ENCODE assay signal across 10 mouse cellular contexts in genomic region chr8:94916311-94916959, GRCm38 (mm10). TPM values are rescaled to one million over a fixed set of nuclear protein-coding genes. Genes with fewer than 3 reads are reported as not detected.
A peak's percentile ranks its signal among the peaks of the same experiment; 100 is the strongest.
DNase-seq lines count a peak whose midpoint lies in the region; ATAC-seq and TF ChIP-seq lines count a peak whose summit lies in the region.
"Had no signal": no experiment of that assay in that cellular context is flagged by ENCODE, and none has a peak within 500 bp of the region (broad histone marks: within the 10 kb centered on the region; RNA-seq: fewer than 3 reads in every experiment).

No protein-coding gene starts in this region.

- no peaks in the 10 kb centered on the region; the same call in 1 of the 2 replicates for H3K79me2 ChIP-seq in MEL (ENCODE audit: control insufficient read depth, insufficient read depth, low read length, poor library complexity)

- ATAC-seq in heart, embryonic 16.5 days (replicated peaks; ENCODE audit: extremely low read depth, insufficient read depth, low FRiP score): no peak
- ATAC-seq in hindbrain, embryonic 15.5 days (ENCODE audit: low FRiP score, low read depth): no peak
- no peak for ATAC-seq in midbrain, embryonic 15.5 days (replicated peaks)

- no peaks in the 10 kb centered on the region for H3K9me3 ChIP-seq in heart, embryonic 16.5 days (replicated peaks; ENCODE audit: control insufficient read depth, low read length)
- no peaks in the 10 kb centered on the region for H3K9me3 ChIP-seq in MEL (replicated peaks; ENCODE audit: insufficient read depth, low read length)
- no peaks in the 10 kb centered on the region for H3K9me3 ChIP-seq in hindbrain, embryonic 15.5 days
- no peaks in the 10 kb centered on the region for H3K9me3 ChIP-seq in midbrain, embryonic 15.5 days

- peak overlapping the region; percentile 89 for H3K4me2 ChIP-seq in heart, embryonic 16.5 days (ENCODE audit: low read depth, low read length)
- H3K4me2 ChIP-seq in hindbrain, embryonic 15.5 days: peak overlapping the region; percentile 83
- peak overlapping the region; percentile 90 for H3K4me2 ChIP-seq in midbrain, embryonic 15.5 days

- peak overlapping the region; percentile 90 for H3K4me3 ChIP-seq in heart, embryonic 16.5 days (ENCODE audit: low read length)
- 0 out of 4 replicates have a peak overlapping the region, but pooled peaks of 1 of the 2 experiments have one; percentile 60 for H3K4me3 ChIP-seq in MEL (ENCODE audit: control insufficient read depth in 1 of 2, insufficient read depth in 1 of 2, low read depth in 2 of 2, low read length in 2 of 2)
- H3K4me3 ChIP-seq in hindbrain, embryonic 15.5 days: peak overlapping the region; percentile 47
- peak overlapping the region; percentile 51; the same call in 1 of the 2 replicates for H3K4me3 ChIP-seq in midbrain, embryonic 15.5 days

- peaks cover 44% of the 10 kb centered on the region for H3K4me1 ChIP-seq in heart, embryonic 16.5 days (ENCODE audit: control insufficient read depth, insufficient read depth, low read length)
- peaks cover 0 to 13% of the 10 kb centered on the region in 2 experiments; a peak in 2 of 4 replicates for H3K4me1 ChIP-seq in MEL (ENCODE audit: control insufficient read depth in 1 of 2, insufficient read depth in 2 of 2, low read length in 2 of 2)
- H3K4me1 ChIP-seq in hindbrain, embryonic 15.5 days (replicated peaks): peaks cover 41% of the 10 kb centered on the region
- peaks cover 32% of the 10 kb centered on the region for H3K4me1 ChIP-seq in midbrain, embryonic 15.5 days

- TF ChIP-seq CTCF in MEL (IDR thresholded peaks at IDR 0.05 in 2 of 3, conservative IDR thresholded peaks at IDR 0.05 in 1 of 3; ENCODE audit: control insufficient read depth in 1 of 3, insufficient read depth in 1 of 3, low read depth in 2 of 3, low read length in 3 of 3, poor library complexity in 1 of 3, severe bottlenecking in 1 of 3): no peak

- H3K27me3 ChIP-seq in heart, embryonic 16.5 days (ENCODE audit: control insufficient read depth, insufficient read depth, low read length): no peaks in the 10 kb centered on the region
- H3K27me3 ChIP-seq in MEL (ENCODE audit: control insufficient read depth in 1 of 2, insufficient read depth in 2 of 2, low read length in 2 of 2): peaks cover 0 to 2% of the 10 kb centered on the region in 2 experiments; a peak in 3 of 4 replicates
- peaks cover 27% of the 10 kb centered on the region for H3K27me3 ChIP-seq in hindbrain, embryonic 15.5 days
- H3K27me3 ChIP-seq in midbrain, embryonic 15.5 days (replicated peaks): peaks cover 60% of the 10 kb centered on the region

- no peak for DNase-seq in heart, adult 9 months (ENCODE audit: low spot score in 2 of 2)
- DNase-seq in MEL (ENCODE audit: low read depth, low spot score): no peak
- DNase-seq in urinary bladder, postnatal 10 days (ENCODE audit: low spot score): no peak
- no peak for DNase-seq in layer of hippocampus, adult 18-20 months (ENCODE audit: low spot score in 2 of 2)
- DNase-seq in urinary bladder, postnatal 36 days (ENCODE audit: low spot score in 2 of 2): no peak
- DNase-seq: cerebellum, adult 9-10 months; left cerebral cortex, postnatal 4 days had no signal

- peak overlapping the region; percentile 75 for H3K27ac ChIP-seq in heart, embryonic 16.5 days (ENCODE audit: low read length)
- no peak overlapping the region for H3K27ac ChIP-seq in MEL (ENCODE audit: control insufficient read depth, low read depth, low read length)
- no peak overlapping the region for H3K27ac ChIP-seq in hindbrain, embryonic 15.5 days (replicated peaks)
- H3K27ac ChIP-seq in midbrain, embryonic 15.5 days: no peak overlapping the region

- 46% methylated on average over 9 of the region's 9 CpGs for WGBS in heart, embryonic 16.5 days
- 52% methylated on average over 9 of the region's 9 CpGs for WGBS in hindbrain, embryonic 15.5 days
- 42% methylated on average over 9 of the region's 9 CpGs for WGBS in midbrain, embryonic 15.5 days

- no peak for TF ChIP-seq EP300 in MEL (IDR thresholded peaks at IDR 0.05; ENCODE audit: low read depth in 1 of 2, low read length in 2 of 2)

- no peaks in the 10 kb centered on the region for H3K36me3 ChIP-seq in heart, embryonic 16.5 days (ENCODE audit: control insufficient read depth, insufficient read depth)
- peaks cover 0 to 7% of the 10 kb centered on the region in 2 experiments; a peak in 2 of 4 replicates for H3K36me3 ChIP-seq in MEL (ENCODE audit: control insufficient read depth in 1 of 2, insufficient read depth in 2 of 2, low read length in 2 of 2)
- no peaks in the 10 kb centered on the region for H3K36me3 ChIP-seq in hindbrain, embryonic 15.5 days
- no peaks in the 10 kb centered on the region for H3K36me3 ChIP-seq in midbrain, embryonic 15.5 days (replicated peaks)

- peak overlapping the region; percentile 80 for H3K9ac ChIP-seq in heart, embryonic 16.5 days (ENCODE audit: low read length)
- peak overlapping the region; percentile 50; the same call in 1 of the 2 replicates for H3K9ac ChIP-seq in MEL (ENCODE audit: control insufficient read depth, low read depth, low read length, poor library complexity, severe bottlenecking)
- H3K9ac ChIP-seq in hindbrain, embryonic 15.5 days: no peak overlapping the region
- no peak overlapping the region for H3K9ac ChIP-seq in midbrain, embryonic 15.5 days

- TF ChIP-seq POLR2A in MEL (IDR thresholded peaks at IDR 0.05; ENCODE audit: control insufficient read depth in 1 of 2, insufficient read depth in 1 of 2, low read depth in 1 of 2, low read length in 2 of 2, poor library complexity in 1 of 2): no peak

- no peak for TF ChIP-seq RAD21 in MEL (IDR thresholded peaks at IDR 0.05; ENCODE audit: low read depth, low read length)

TF ChIP-seq in MEL, 35 proteins besides CTCF, POLR2A, EP300 and RAD21:
- peak; percentile 54 for TF ChIP-seq TAL1 (IDR thresholded peaks at IDR 0.05; ENCODE audit: low read length)
- TF ChIP-seq MXI1 (IDR thresholded peaks at IDR 0.05; ENCODE audit: low read depth, low read length): no peak
- no peak for TF ChIP-seq TBP (IDR thresholded peaks at IDR 0.05; ENCODE audit: low read depth, low read length)

RNA-seq across cellular contexts. Expression of gene Ccdc102a, which starts 1.5 kb away (rescaled TPM):
- 17.4 and 19.8 TPM in 2 replicates for polyA plus RNA-seq in heart, embryonic 16.5 days (2015; fragmentation: Nextera tagmentation; extraction: Ambion mirVana)
- total RNA-seq in MEL (2012; rRNA removed): 1.6 and 1.7 TPM in 2 replicates
- polyA plus RNA-seq in MEL (2012; ENCODE audit: insufficient read depth in 1 of 2, insufficient read length in 2 of 2, low read depth in 1 of 2, low replicate concordance in 2 of 2, missing spikeins in 1 of 2): 1 to 10 TPM in 1 of 2 experiments, not detected in 1; 6.8 TPM
- polyA plus RNA-seq in hindbrain, embryonic 15.5 days (2015; fragmentation: Nextera tagmentation; extraction: Ambion mirVana): 6.6 and 7.6 TPM in 2 replicates
- 4.9 and 6.0 TPM in 2 replicates for polyA plus RNA-seq in midbrain, embryonic 15.5 days (2015; fragmentation: Nextera tagmentation; extraction: Ambion mirVana)
- 1 to 10 TPM; 1.3 to 2.1 TPM for total RNA-seq in layer of hippocampus, adult 18-20 months (2021)

RNA-seq across cellular contexts. Expression of gene Adgrg5, which starts 7.1 kb away (rescaled TPM):
- polyA plus RNA-seq in heart, embryonic 16.5 days (2015; fragmentation: Nextera tagmentation; extraction: Ambion mirVana): 0.71 and 1.4 TPM in 2 replicates
- 0.04 and 0.07 TPM in 2 replicates for total RNA-seq in MEL (2012; rRNA removed)
- 1 to 10 TPM in 1 of 2 experiments, not detected in 1; 1.3 TPM for polyA plus RNA-seq in MEL (2012; ENCODE audit: insufficient read depth in 1 of 2, insufficient read length in 2 of 2, low read depth in 1 of 2, low replicate concordance in 2 of 2, missing spikeins in 1 of 2)
- 0.17 and 0.25 TPM in 2 replicates for polyA plus RNA-seq in hindbrain, embryonic 15.5 days (2015; fragmentation: Nextera tagmentation; extraction: Ambion mirVana)
- polyA plus RNA-seq in midbrain, embryonic 15.5 days (2015; fragmentation: Nextera tagmentation; extraction: Ambion mirVana): 0.05 TPM in 1 of 2 replicates, not detected in the other
- under 1 TPM in 1 of 2 experiments, not detected in 1; 0.10 TPM for total RNA-seq in layer of hippocampus, adult 18-20 months (2021)

RNA-seq across cellular contexts. Expression of gene Dok4, which starts 40.3 kb away (rescaled TPM):
- 28.9 and 33.7 TPM in 2 replicates for polyA plus RNA-seq in heart, embryonic 16.5 days (2015; fragmentation: Nextera tagmentation; extraction: Ambion mirVana)
- total RNA-seq in MEL (2012; rRNA removed): 1.5 TPM in 2 replicates
- 1 to 10 TPM in 1 of 2 experiments, not detected in 1; 3.2 TPM for polyA plus RNA-seq in MEL (2012; ENCODE audit: insufficient read depth in 1 of 2, insufficient read length in 2 of 2, low read depth in 1 of 2, low replicate concordance in 2 of 2, missing spikeins in 1 of 2)
- 84.1 and 88.9 TPM in 2 replicates for polyA plus RNA-seq in hindbrain, embryonic 15.5 days (2015; fragmentation: Nextera tagmentation; extraction: Ambion mirVana)
- 92.9 and 99.7 TPM in 2 replicates for polyA plus RNA-seq in midbrain, embryonic 15.5 days (2015; fragmentation: Nextera tagmentation; extraction: Ambion mirVana)
- 10 to 100 TPM; 21.5 to 23.8 TPM for total RNA-seq in layer of hippocampus, adult 18-20 months (2021)

RNA-seq across cellular contexts. Expression of gene Adgrg1, which starts 58.1 kb away (rescaled TPM):
- polyA plus RNA-seq in heart, embryonic 16.5 days (2015; fragmentation: Nextera tagmentation; extraction: Ambion mirVana): 12.0 and 18.0 TPM in 2 replicates
- 4.2 and 7.2 TPM in 2 replicates for total RNA-seq in MEL (2012; rRNA removed)
- 10 to 100 TPM in 1 of 2 experiments, not detected in 1; 33.2 TPM for polyA plus RNA-seq in MEL (2012; ENCODE audit: insufficient read depth in 1 of 2, insufficient read length in 2 of 2, low read depth in 1 of 2, low replicate concordance in 2 of 2, missing spikeins in 1 of 2)
- 116 and 122 TPM in 2 replicates for polyA plus RNA-seq in hindbrain, embryonic 15.5 days (2015; fragmentation: Nextera tagmentation; extraction: Ambion mirVana)
- 147 and 156 TPM in 2 replicates for polyA plus RNA-seq in midbrain, embryonic 15.5 days (2015; fragmentation: Nextera tagmentation; extraction: Ambion mirVana)
- 100 to 1,000 TPM; 100 to 108 TPM for total RNA-seq in layer of hippocampus, adult 18-20 months (2021)

RNA-seq across cellular contexts. Expression of gene Polr2c, which starts 59.2 kb away (rescaled TPM):
- 123 and 134 TPM in 2 replicates for polyA plus RNA-seq in heart, embryonic 16.5 days (2015; fragmentation: Nextera tagmentation; extraction: Ambion mirVana)
- total RNA-seq in MEL (2012; rRNA removed): 92.0 and 92.5 TPM in 2 replicates
- 100 to 1,000 TPM; 151 to 181 TPM for polyA plus RNA-seq in MEL (2012; ENCODE audit: insufficient read depth in 1 of 2, insufficient read length in 2 of 2, low read depth in 1 of 2, low replicate concordance in 2 of 2, missing spikeins in 1 of 2)
- 111 TPM in 2 replicates for polyA plus RNA-seq in hindbrain, embryonic 15.5 days (2015; fragmentation: Nextera tagmentation; extraction: Ambion mirVana)
- polyA plus RNA-seq in midbrain, embryonic 15.5 days (2015; fragmentation: Nextera tagmentation; extraction: Ambion mirVana): 117 and 122 TPM in 2 replicates
- total RNA-seq in layer of hippocampus, adult 18-20 months (2021): 10 to 100 TPM; 66.0 to 73.6 TPM

Comparison
In these comparisons a context has a peak if more than half of its experiments do, and no peak if none do; other contexts are left out.
1. H3K9ac ChIP-seq: peak in heart, embryonic 16.5 days (single experiment) and MEL (single experiment); none in hindbrain, embryonic 15.5 days (single experiment) and midbrain, embryonic 15.5 days (single experiment).
2. Peak in every context shown above with its lines, with median percentiles within 50 percentile points of each other: H3K4me2 ChIP-seq.